Mouse (Mus musculus) adrenal gland, adult 2 months (tissue): ENCODE results near the gene Ccdc73. TPM values are rescaled to one million over a fixed set of nuclear protein-coding genes. Genes with fewer than 3 reads are reported as not detected.
"Not testable (repeated sequence)": the region's sequence is repeated elsewhere in the genome, so short reads cannot be mapped to it uniquely, and the experiment has no call there.

Experiments used
- DNase-seq: peaks from one replicate; pipeline ENCODE4 v3.0.0; 2021
- polyA plus RNA-seq: library from polyadenylated mRNA; depleted of rRNA; stranded (reverse); fragments of >200 nt; gene quantifications from 2 replicates; pipeline ENCODE4 v1.2.3, GENCODE M21; 2012
- total RNA-seq, 2 experiments: library from RNA; stranded (reverse); gene quantifications; 2 replicates each; pipeline ENCODE4 v1.2.3; 2021

Gene Ccdc73
- total and polyA plus RNA-seq, 3 experiments: 1.2 to 6.9 (median 5.3) TPM

DNA sequence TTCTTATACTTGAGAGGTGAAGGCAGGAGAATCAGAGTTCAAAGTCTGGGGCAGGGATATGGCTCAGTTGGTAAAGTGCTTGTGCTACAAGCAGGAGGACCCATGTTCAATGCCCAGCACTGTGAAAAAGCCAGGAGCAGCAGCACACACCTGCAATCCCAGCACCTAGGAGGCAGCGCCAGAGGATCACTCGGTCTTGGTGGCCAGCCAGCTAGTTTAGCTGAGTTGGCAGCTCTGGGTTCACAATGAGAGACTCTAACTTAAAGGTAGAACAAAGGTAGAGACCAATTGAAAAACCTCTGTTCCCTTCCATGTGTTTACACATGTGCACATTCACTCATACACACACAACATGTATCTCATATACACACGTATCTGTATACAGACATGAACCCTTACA lies 1.5 kb downstream of the Ccdc73 start:
- DNase-seq: no peak

DNA sequence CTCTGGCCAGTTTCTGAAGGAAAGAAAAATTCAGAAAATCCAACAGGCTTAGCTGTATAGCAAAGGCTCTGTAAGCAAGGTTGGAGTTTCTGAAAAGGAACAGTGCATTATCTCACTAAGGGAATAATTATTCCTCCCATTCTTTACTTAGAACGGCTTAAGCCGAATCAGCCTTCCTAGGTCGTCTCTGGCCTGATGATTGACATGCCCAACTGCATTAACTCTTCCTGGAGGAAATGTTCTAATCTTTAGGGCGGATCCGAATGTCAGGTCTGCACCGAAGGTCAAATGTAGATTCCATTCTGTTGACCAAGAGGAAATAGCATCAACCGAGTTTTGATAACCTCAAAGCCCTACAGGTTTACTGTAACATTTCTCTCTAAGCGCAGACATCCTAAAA lies 11.2 kb downstream of the Ccdc73 start:
- DNase-seq: no peak

DNA sequence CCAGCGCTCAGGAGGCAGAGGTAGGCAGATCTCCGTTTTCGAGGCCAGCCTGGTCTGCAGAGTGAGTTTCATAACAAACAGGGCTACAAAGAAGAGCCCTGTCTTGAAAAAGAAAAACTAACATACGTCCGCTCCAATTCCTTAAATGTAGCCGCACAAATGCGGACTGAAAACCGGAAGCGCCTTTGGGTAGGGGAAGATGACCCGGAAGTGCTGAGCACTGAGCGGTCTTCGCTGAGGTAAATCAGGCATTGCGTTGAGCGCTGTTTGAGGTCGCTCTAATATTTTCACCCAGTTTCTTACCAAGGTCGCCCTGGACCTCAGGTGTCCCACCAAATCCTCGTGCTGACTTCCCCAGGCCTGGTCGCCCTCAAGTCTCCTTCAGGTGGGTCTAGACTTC lies 18.5 kb downstream of the Ccdc73 start:
- DNase-seq: no peak

DNA sequence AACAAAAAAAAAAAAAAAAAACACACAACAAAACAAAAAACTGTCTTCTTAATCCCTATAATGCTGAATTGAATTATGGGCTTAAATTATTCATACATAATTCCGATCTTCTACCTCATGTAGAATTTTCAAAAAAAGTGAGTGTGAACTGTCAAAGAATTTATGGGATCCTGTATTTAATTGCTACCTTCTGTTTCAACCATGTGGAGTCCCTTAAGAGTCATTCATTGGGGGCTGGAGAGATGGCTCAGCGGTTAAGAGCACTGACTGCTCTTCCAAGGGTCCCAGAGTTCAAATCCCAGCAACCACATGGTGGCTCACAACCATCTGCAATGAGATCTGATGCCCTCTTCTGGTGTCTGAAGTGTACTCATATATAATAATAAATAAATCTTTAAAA lies 19.7 kb downstream of the Ccdc73 start:
- not testable (repeated sequence) for DNase-seq

DNA sequence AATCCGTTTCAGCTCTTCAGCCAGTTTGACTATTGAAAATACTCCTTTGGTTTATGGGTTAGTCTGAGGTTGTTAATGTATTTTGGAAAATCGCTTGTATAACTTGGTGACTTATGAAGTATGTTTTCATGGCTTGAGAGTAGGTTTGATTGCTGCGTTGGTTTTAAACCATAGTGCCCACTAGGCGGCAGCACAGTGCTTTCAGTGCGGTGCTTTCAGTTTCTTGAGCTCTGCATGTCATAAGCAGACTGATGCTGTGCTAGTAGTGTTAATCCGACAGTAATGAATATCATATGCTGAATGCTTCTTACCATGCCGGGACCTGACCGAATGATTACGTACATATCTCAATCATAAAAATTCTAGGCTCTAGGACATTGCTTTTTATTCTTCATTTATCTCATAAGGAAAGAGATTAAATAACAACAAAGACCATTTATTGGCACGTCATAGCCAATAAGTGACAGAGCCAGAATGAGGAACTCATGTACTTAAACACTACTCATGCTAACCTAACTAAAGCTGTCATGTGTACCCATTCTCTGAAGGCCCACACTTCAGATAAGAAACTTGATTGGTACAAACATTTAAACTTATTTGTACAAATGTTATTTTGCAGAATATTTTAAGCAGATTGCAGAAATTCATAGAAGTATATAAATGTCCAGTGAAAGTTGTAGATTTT lies 20.4 kb downstream of the Ccdc73 start:
- peak; percentile 74 for DNase-seq

DNA sequence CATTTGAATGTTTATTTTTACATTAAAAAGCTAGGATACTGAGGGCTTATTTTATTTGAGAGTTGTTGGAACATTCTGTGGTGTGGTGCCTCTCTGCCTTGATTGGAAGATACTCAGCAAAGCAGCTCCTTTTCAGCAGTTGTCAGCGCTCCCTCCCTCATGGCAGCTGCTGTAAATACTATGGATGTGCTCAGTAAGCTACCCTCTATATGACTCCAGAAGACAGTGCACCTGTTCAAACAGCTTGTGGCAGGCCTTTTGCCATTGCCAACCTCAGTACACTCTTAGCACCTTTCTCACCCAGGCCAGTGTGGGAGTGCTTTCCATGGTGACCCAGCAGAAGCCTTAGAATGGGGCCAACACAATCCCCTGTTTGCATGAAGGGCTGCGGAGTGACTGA lies 32.4 kb downstream of the Ccdc73 start:
- no peak for DNase-seq

- no peak for DNase-seq
Measured at GRCm38 (mm10) chr2:104915709-104916108, 48.1 kb downstream of the Ccdc73 start.

GRCm38 (mm10) chr2:104964492-104964891 lies 96.9 kb downstream of the Ccdc73 start:
- no peak for DNase-seq

DNA sequence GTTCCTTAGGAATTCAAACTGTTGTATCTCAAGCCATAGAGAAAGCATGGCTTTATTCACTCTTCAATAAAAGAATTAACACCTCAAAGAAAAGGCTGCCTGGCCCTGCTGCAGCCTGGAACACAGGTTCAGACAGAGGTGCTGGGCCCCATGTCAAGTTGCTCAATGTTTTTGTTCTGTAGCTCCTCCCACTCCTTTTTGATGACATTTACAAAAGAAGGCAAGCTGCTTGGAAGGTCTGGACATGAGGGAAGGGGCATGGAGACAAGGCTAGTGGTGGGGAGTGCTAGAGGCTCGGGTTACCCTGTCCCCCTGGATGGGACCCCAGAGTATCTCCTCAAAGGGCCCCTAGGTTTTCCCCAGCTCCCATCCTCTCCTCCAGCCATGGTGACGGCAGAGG lies 114.1 kb downstream of the Ccdc73 start:
- DNase-seq: no peak

DNA sequence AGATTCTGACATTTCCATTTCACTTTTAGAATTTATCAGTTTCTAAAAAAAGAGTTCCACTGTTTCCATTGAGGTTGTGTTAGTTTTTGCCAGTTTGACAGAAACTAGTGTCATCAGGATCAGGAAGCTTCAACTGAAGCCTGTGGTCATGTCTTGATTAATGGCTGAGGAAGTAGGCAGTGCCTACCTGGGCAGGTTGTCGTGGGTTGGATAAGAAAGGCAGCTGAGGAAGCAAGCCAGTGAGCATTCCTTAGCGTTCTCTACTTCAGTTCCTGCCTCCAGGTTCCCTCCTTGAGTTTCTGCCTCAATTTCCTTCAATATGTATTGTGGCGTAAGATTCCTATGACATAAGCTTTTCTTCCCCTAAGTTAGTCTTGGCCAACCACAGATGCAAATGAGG lies 118.2 kb downstream of the Ccdc73 start:
- DNase-seq: no peak

DNA sequence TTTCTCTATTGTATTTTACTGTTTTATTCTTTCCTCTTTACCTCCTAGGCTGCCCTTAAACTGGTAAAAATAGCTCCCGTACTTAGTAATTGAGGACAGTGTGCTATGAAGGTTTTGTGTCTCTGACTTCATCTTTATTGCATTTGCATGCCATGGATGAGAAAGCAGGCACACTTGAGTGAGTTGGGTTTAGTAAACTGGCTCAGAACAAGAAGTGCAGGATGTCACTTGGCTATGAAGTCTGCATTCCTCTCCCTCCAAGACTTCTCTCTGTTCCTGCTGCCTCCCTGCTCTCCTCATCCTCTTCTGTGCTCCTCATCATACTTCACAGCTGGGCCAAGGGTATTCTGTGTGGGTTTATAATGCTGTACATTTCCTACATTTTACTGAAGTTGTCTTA lies 121.4 kb downstream of the Ccdc73 start:
- DNase-seq: no peak

DNA sequence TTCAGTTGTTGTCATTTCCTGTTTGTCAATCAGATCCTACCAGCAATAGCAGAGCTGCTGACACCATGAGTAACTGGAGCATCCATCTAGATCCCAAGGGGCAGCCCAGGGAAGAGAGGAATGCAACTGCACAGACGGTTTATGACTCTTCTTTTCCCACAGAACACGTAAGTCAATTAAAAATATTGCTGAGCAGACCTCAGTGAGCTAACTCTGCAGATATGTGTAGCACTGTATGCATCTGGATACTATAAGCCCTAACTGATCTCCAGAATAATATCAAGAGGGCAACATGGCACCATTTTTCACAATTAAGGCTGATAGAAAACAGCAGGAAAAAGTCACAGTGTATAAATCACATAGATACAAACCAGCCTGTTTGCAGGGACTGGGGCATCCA lies 126.8 kb downstream of the Ccdc73 start:
- no peak for DNase-seq

DNA sequence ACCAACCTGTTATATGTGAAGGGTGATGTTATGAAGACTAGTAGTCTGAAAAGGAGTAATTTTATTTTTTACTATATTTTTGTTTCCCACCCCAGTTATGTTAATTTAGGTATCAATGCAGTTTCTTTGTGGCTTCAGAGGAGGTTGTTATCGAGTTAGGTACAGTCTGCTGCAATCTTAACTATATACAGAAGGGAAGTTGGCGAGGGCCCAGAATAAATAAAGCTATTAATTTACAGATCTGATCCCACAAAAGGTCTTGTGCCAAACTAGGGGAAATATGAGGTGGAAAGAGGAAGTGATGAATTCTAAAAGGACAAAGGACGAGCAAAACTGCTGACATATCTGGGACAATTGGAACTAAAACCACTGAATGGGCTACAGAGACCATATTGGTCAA lies 128.6 kb downstream of the Ccdc73 start:
- DNase-seq: no peak

DNA sequence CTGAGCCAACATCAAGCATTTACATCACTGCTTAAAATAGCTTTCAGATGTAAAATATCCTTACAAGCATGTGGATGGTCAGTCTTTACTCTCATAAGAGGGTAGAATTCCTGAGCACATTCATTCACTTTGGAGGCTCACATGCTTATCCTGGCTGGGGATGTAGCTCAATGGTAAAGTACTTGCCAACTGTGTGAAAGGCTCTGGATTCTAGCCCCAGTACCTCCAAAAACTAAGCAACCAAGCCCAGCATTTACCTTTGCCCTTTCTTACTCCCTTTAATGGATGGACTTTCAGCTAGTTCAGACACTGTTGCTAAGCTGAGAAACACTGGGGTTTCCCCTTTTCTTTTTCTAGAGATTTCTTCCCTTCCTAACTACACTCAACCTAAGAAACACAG lies 139.6 kb downstream of the Ccdc73 start:
- no peak for DNase-seq

DNA sequence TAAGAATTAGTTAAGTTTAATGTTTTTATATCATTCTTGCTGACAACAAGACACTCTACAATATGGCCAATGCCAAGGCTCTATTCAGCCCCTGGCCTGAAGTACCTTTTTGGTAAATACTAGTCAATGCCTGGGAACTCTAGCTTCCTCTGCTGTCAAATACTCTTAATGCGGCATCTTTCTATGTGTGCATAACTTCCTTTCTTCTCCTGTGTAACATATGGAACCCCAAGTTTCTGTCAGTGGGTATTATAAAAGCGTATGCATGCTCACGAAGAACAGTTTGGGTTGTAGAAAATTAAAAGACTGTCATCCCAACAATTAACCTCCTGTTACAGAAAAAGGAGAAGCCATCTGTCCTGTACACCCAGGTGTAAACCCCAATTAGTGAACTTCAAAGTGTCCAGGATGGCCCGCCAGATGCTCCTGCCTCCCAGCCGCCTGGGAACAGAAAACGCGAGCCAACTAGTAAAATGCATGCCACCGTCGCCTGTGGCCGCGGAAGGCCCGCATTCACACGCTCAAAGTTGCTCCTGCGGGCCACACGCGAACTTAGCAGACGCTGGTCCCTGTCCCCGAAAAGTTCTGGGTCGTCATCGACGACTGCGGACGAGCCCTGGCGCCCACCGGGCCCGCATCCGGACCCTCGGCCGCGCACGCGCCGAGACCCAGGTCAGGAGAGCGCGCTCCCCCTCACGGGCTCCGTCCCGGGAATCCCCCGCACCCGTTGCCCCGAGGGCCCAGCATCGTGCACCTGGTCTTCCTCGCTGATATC lies 148.8 kb downstream of the Ccdc73 start:
- no peak for DNase-seq

DNA sequence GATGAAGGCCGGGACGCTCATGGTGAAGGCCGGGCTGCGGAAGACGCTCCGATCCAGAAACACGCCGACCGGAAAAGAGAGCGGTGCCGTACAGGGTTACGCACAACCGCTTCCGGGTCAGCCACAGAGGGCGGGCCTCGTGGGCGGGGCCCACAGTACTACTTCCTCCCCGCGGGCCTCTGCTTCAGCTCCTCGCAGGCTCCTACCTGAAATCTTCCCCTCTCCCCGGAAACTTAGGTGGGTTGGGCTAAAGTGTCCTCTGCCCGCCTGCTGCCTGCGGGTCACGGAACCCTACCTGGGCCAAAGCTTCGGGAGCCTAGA lies 149.3 kb downstream of the Ccdc73 start, which contains the start of gene Eif3m:
Eif3m (minus strand) TSS at position 114 of the 321 bp plus-strand sequence.
- peak; percentile 95 for DNase-seq

DNA sequence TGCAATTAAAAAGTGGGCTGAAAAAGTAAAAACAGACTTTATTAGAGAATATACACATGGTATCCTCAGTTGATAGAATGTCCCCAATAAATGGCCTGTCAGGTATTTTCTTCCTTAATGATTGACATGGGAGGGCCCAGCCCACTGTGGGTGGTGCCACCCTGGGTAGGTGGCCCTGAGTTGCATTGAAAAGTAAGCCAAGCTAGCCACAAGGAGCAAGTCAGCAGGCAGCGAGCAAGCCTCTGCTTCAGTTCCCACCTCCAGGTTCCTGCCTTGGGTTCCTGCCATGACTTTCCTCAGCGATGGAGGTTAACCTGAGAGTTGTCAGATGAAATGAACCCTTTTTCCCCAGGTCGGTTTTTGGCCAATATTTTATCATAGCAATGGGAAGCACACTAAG lies 150.2 kb downstream of the Ccdc73 start:
- DNase-seq: no peak

- no peak for DNase-seq
Measured at GRCm38 (mm10) chr2:105019457-105019856, 151.9 kb downstream of the Ccdc73 start.

GRCm38 (mm10) chr2:105021256-105021655 lies 153.7 kb downstream of the Ccdc73 start:
- peak; percentile 71 for DNase-seq

DNA sequence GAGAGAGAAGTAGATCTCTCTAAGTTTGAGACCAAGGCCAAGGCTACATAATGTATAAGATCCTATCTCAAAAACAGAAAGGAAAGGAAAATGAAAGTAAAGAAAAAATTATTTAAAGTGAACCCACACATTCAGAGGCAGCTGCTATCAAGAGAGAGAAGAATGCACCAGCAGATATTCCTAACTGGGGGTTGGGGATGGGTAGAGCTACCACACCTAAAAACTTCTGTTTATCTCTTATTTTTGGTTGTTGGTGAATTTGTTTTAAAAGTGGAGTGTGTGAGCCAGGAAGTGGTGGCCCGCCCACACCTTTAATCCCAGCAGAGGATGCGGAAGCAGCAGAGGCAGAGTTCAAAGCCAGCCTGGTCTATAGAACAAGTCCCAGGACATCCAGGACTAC lies 154.2 kb downstream of the Ccdc73 start:
- DNase-seq: no peak

DNA sequence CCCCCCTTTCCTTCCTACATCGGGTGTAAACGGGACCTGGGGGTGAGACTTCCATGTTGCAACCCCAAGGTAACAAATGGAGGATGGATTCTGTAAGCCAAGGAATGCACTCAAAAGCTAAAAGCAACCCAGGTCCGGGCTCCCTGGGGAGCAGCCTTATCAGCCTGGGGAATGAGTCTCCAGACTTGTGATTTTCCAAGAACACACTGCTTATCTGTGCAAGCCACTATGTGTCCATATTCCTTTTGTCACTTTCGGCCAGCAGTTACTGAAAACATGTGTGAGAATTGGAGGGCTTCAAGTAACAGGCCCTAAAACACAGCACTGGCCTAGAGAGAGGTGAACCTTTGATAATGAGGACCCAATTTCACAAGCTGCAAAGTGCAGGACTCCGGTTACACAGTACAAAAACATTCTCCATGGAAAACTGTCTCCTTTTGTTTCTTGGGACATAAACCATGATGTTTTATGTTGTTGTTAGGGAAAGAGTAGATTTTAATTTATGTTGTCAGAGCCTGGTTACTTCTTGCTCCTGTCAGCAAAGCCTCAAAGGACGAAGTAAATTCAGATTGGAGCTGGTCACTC lies 155.5 kb downstream of the Ccdc73 start:
- DNase-seq: no peak

DNA sequence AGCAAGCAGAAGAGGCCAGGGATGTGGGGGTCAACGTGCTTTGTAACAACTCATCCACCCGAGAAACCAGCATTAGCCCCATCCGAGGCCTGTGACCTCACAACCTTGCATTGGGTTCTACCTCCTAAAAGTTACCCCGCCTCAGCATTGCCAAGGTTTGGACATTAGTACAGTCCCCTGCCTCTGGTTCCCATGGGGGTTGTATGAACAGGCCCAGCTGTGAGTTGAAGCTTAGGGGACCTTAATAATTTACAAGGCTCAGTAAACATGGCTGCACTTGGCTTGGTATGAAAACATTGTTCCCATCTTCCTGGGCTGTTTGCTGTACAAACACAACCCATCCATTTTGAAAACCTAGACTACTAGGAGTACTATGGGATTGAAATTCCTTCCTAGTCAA lies 156.2 kb downstream of the Ccdc73 start:
- DNase-seq: no peak

GRCm38 (mm10) chr2:105025610-105026009 lies 158.0 kb downstream of the Ccdc73 start:
- not testable (repeated sequence) for DNase-seq
